Mouse (Mus musculus) heart, embryonic 13.5 days (tissue): Measurements from ENCODE around the gene March1. TPM values are rescaled to one million over a fixed set of nuclear protein-coding genes. Genes with fewer than 3 reads are reported as not detected.

ENCODE experiments used
- ATAC-seq: fragments of 200-750 bp; cut with Nextera tagmentation; 2 replicates; pipeline ENCODE4 v1.8.0; 2017; ENCODE audit warnings: moderate TSS enrichment; ENCODE audit not compliant: insufficient number of reproducible peaks, low FRiP score, low TSS enrichment; ENCODE audit errors: extremely low read depth
- H3K27ac ChIP-seq: fragments of 300-500 bp; sonication (generic); replicated peaks from 2 replicates; pipeline ENCODE4 v1.5.1; 2015; ENCODE audit warnings: moderate library complexity, mild to moderate bottlenecking, inconsistent platforms
- H3K27me3 ChIP-seq: fragments of 300-500 bp; sonication (generic); replicated peaks from 2 replicates; pipeline ENCODE4 v1.6.1; 2015; ENCODE audit warnings: mild to moderate bottlenecking, inconsistent platforms
- H3K36me3 ChIP-seq: fragments of 300-500 bp; sonication (generic); 2 replicates; pipeline ENCODE4 v1.6.1; 2015; ENCODE audit warnings: mild to moderate bottlenecking, inconsistent platforms
- H3K4me1 ChIP-seq: fragments of 300-500 bp; sonication (generic); 2 replicates; pipeline ENCODE4 v1.6.1; 2015; ENCODE audit warnings: inconsistent platforms
- H3K4me2 ChIP-seq: fragments of 300-500 bp; sonication (generic); 2 replicates; pipeline ENCODE4 v1.6.1; 2015; ENCODE audit warnings: inconsistent platforms, mild to moderate bottlenecking, moderate library complexity
- H3K4me3 ChIP-seq: fragments of 300-500 bp; sonication (generic); 2 replicates; pipeline ENCODE4 v1.5.1; 2015; ENCODE audit warnings: moderate library complexity, mild to moderate bottlenecking, inconsistent platforms
- H3K9ac ChIP-seq: fragments of 300-500 bp; sonication (generic); 2 replicates; pipeline ENCODE4 v1.6.1; 2015; ENCODE audit warnings: inconsistent platforms, mild to moderate bottlenecking, moderate library complexity
- H3K9me3 ChIP-seq: fragments of 300-500 bp; sonication (generic); 2 replicates; pipeline ENCODE4 v1.6.1; 2016; ENCODE audit warnings: inconsistent platforms
- WGBS: fragments of 180-500 bp; shearing (Covaris S2); methylation state at CpG from one replicate; pipeline ENCODE4 v1.1.7; 2015; ENCODE audit warnings: mixed read lengths; 5-methylcytosine and 5-hydroxymethylcytosine counted together
- polyA plus RNA-seq: library from polyadenylated mRNA; unstranded; fragments of >200 nt; fragmentation: Nextera tagmentation; extraction: Ambion mirVana; gene quantifications from 2 replicates; pipeline ENCODE4 v1.2.1, GENCODE M21; 2015

The March1 gene
- polyA plus RNA-seq, 1 experiment from 2014 or later: 0.60 TPM

- Histone ChIP-seq H3K27me3 (no peaks in the 10 kb centered on the region; the same call in 1 of the 2 replicates), H3K27ac (no peak overlapping the region), H3K4me1 (peaks cover 3% of the 10 kb centered on the region; the same call in 1 of the 2 replicates), H3K9ac (no peak overlapping the region), H3K4me3 (no peak overlapping the region), H3K9me3 (no peaks in the 10 kb centered on the region), H3K36me3 (no peaks in the 10 kb centered on the region), H3K4me2 (no peak overlapping the region)
- WGBS: 77% methylated on average over 2 of the region's 2 CpGs
- no peak for ATAC-seq
Measured at GRCm38 (mm10) chr8:66183454-66183853, 565.8 kb downstream of the March1 start.

DNA sequence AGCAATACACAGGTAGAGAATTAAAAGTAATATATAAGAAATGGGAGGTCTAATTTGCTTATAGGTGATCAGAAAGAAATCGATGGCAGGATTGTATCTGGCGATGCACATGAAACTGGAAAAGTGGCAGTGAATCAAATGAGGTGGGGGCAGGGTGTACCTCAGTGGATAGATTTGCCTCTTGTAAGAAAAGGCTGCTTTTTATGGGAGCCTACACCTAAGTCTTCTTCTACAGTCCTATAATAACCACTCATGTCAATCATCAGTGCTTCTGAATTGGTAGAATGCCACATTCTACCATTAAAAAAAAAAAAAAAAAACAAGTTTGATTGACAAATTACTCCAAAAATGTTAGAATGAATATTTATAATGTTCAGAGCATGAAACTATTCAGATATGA is 567.5 kb downstream of the March1 start:
- Histone ChIP-seq H3K4me2 (no peak overlapping the region), H3K27ac (no peak overlapping the region), H3K9ac (no peak overlapping the region), H3K4me3 (no peak overlapping the region), H3K27me3 (no peaks in the 10 kb centered on the region; the same call in 1 of the 2 replicates), H3K4me1 (peaks cover 3% of the 10 kb centered on the region; the same call in 1 of the 2 replicates), H3K36me3 (no peaks in the 10 kb centered on the region), H3K9me3 (no peaks in the 10 kb centered on the region)
- WGBS: 96% methylated on average over 2 of the region's 2 CpGs
- ATAC-seq: no peak

- 68% methylated on average over 2 of the region's 2 CpGs for WGBS
- H3K4me2 ChIP-seq: no peak overlapping the region
- no peak overlapping the region for H3K4me3 ChIP-seq
- no peaks in the 10 kb centered on the region for H3K9me3 ChIP-seq
- no peak for ATAC-seq
- no peak overlapping the region for H3K27ac ChIP-seq
- H3K9ac ChIP-seq: no peak overlapping the region
- H3K27me3 ChIP-seq: no peaks in the 10 kb centered on the region
- H3K4me1 ChIP-seq: no peaks in the 10 kb centered on the region
- H3K36me3 ChIP-seq: no peaks in the 10 kb centered on the region
Measured at GRCm38 (mm10) chr8:66194416-66194815, 576.7 kb downstream of the March1 start.

- no peak overlapping the region for H3K4me3 ChIP-seq
- WGBS: 75% methylated on average over 3 of the region's 3 CpGs
- H3K4me2 ChIP-seq: no peak overlapping the region
- no peak overlapping the region for H3K27ac ChIP-seq
- no peak for ATAC-seq
- no peak overlapping the region for H3K9ac ChIP-seq
- H3K4me1 ChIP-seq: no peaks in the 10 kb centered on the region
- H3K9me3 ChIP-seq: no peaks in the 10 kb centered on the region
- H3K27me3 ChIP-seq: no peaks in the 10 kb centered on the region
- H3K36me3 ChIP-seq: no peaks in the 10 kb centered on the region
Measured at GRCm38 (mm10) chr8:66200169-66200568, 582.5 kb downstream of the March1 start.

DNA sequence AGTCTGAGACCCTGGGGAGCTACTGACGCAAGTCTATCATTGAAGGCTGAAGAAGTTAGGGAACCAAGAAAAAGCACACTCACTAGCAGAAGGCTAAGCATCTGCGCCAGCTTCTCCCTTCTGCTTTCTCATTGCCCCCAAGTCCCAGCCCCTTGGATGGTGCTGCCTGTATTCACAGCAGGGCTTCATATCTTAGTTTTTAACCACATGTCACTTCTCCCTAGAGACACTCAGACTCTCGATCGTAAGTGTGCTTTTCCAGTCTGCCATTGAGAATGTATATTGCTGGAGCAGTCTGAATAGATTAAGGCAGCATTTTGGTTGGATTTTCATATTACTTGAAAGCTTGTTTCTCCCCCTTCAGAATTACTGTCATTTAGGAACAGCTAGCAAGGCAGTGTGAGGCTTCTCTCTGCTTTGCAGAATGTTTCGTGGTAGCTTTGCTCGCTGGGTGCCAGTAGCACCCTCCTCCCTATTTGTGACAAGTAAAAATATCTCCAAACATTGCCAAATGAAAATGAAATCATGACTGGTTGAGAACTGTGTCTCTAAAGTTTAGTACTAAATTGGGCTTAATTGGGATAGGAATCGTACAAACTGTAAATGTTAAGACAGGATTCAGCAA is 586.2 kb downstream of the March1 start:
- Histone ChIP-seq H3K36me3 (no peaks in the 10 kb centered on the region), H3K27me3 (no peaks in the 10 kb centered on the region), H3K4me1 (no peaks in the 10 kb centered on the region), H3K27ac (no peak overlapping the region), H3K4me3 (no peak overlapping the region), H3K9me3 (no peaks in the 10 kb centered on the region), H3K9ac (no peak overlapping the region), H3K4me2 (no peak overlapping the region)
- WGBS: 76% methylated on average over 7 of the region's 7 CpGs
- ATAC-seq: no peak

GRCm38 (mm10) chr8:66209553-66209952 is 591.9 kb downstream of the March1 start:
- Histone ChIP-seq H3K27me3 (no peaks in the 10 kb centered on the region), H3K4me2 (no peak overlapping the region), H3K4me1 (no peaks in the 10 kb centered on the region), H3K27ac (no peak overlapping the region), H3K9me3 (no peaks in the 10 kb centered on the region), H3K36me3 (no peaks in the 10 kb centered on the region), H3K9ac (no peak overlapping the region), H3K4me3 (no peak overlapping the region)
- no peak for ATAC-seq
- 57% methylated on average over 2 of the region's 2 CpGs for WGBS

DNA sequence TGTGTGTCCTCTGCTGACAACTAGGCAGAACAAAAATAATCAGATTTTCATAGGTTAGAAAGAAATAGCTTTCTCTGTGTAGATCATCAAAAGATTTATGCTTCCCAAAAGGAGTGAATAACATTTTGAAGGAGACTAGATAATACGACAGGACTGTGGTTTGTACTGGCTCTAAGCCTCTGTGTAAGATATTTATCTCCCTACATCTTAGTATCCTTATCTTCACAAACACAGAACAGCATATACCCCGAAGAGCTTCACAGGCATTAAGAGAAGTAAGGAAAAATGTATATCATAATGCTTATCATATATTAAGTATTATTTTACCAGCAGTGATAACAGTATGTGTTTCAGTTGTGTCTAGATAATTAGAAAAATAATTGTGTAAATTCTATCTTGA is 592.6 kb downstream of the March1 start:
- ATAC-seq: no peak
- H3K4me3 ChIP-seq: no peak overlapping the region
- H3K9me3 ChIP-seq: no peaks in the 10 kb centered on the region
- H3K27me3 ChIP-seq: no peaks in the 10 kb centered on the region
- no peaks in the 10 kb centered on the region for H3K4me1 ChIP-seq
- 64% methylated on average over 2 of the region's 2 CpGs for WGBS
- no peak overlapping the region for H3K4me2 ChIP-seq
- no peak overlapping the region for H3K9ac ChIP-seq
- no peaks in the 10 kb centered on the region for H3K36me3 ChIP-seq
- H3K27ac ChIP-seq: no peak overlapping the region

DNA sequence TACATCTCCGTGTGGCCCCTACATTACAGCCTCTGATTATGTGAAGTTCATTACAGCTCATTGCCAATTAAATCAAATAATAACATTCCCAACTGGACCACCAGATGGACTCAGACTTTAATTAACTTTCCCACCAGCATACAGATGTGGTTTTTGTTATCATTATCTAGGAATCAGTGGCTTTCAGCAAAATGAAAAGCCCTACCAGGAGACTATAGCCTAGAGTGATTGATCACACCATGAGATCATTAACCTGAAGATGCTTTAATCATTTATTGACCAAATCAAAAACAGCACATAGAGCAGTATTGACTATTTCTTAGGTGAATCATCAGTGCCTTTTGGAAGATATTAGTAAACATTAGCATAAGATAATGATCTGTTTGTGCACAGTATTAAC is 602.3 kb downstream of the March1 start:
- Histone ChIP-seq H3K27me3 (no peaks in the 10 kb centered on the region), H3K9me3 (no peaks in the 10 kb centered on the region), H3K4me1 (no peaks in the 10 kb centered on the region), H3K36me3 (no peaks in the 10 kb centered on the region), H3K9ac (no peak overlapping the region), H3K4me2 (no peak overlapping the region), H3K27ac (no peak overlapping the region), H3K4me3 (no peak overlapping the region)
- no peak for ATAC-seq
- WGBS: 54% methylated on average over 1 of the region's 1 CpGs

- 73% methylated on average over 2 of the region's 2 CpGs for WGBS
- no peak for ATAC-seq
- H3K36me3 ChIP-seq: no peaks in the 10 kb centered on the region
- H3K27ac ChIP-seq: no peak overlapping the region
- H3K4me1 ChIP-seq: no peaks in the 10 kb centered on the region
- H3K9me3 ChIP-seq: no peaks in the 10 kb centered on the region
- no peaks in the 10 kb centered on the region for H3K27me3 ChIP-seq
- H3K4me3 ChIP-seq: no peak overlapping the region
- no peak overlapping the region for H3K4me2 ChIP-seq
- H3K9ac ChIP-seq: no peak overlapping the region
Measured at GRCm38 (mm10) chr8:66229931-66230330, 612.2 kb downstream of the March1 start.

GRCm38 (mm10) chr8:66269546-66269945 is 651.8 kb downstream of the March1 start:
- WGBS: 50% methylated on average over 4 of the region's 4 CpGs
- Histone ChIP-seq H3K36me3 (no peaks in the 10 kb centered on the region), H3K27ac (no peak overlapping the region), H3K4me1 (no peaks in the 10 kb centered on the region), H3K9me3 (no peaks in the 10 kb centered on the region), H3K9ac (no peak overlapping the region), H3K4me3 (no peak overlapping the region), H3K4me2 (no peak overlapping the region), H3K27me3 (no peaks in the 10 kb centered on the region)
- no peak for ATAC-seq

DNA sequence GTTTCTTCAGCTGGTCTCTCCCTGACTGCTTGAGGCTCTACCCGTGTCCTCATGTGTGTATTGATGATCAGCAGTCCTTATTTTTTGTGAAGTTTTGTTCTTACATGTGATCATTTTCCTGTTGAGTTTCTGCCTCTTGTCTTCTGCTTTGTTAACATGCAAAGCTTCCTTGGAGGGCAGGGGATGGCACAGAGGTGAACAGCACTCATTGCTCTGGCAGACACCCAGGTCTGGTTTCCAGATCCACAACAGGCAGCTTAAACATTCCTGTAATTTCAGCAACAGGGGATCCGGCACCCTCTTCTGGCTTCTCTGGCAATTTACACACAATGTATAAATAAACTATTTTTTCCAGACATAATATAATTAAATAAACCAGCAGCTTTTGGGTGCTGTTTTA is 652.4 kb downstream of the March1 start:
- no peaks in the 10 kb centered on the region for H3K9me3 ChIP-seq
- no peaks in the 10 kb centered on the region for H3K27me3 ChIP-seq
- no peak overlapping the region for H3K9ac ChIP-seq
- H3K4me2 ChIP-seq: no peak overlapping the region
- 70% methylated on average over 2 of the region's 2 CpGs for WGBS
- no peaks in the 10 kb centered on the region for H3K4me1 ChIP-seq
- H3K27ac ChIP-seq: no peak overlapping the region
- no peak overlapping the region for H3K4me3 ChIP-seq
- no peaks in the 10 kb centered on the region for H3K36me3 ChIP-seq
- no peak for ATAC-seq

GRCm38 (mm10) chr8:66317824-66318223 is 700.1 kb downstream of the March1 start:
- no peaks in the 10 kb centered on the region for H3K4me1 ChIP-seq
- H3K9ac ChIP-seq: no peak overlapping the region
- no peak for ATAC-seq
- no peaks in the 10 kb centered on the region for H3K27me3 ChIP-seq
- no peak overlapping the region for H3K4me3 ChIP-seq
- H3K4me2 ChIP-seq: no peak overlapping the region
- no peaks in the 10 kb centered on the region for H3K9me3 ChIP-seq
- no peak overlapping the region for H3K27ac ChIP-seq
- 83% methylated on average over 7 of the region's 7 CpGs for WGBS
- H3K36me3 ChIP-seq: no peaks in the 10 kb centered on the region
